Mouse (Mus musculus): ENCODE results near the gene Comtd1. TPM values are rescaled to one million over a fixed set of nuclear protein-coding genes. Genes with fewer than 3 reads are reported as not detected.

Gene Comtd1
- total RNA-seq, 2 experiments from 2014 or later: 54.8 to 83.5 TPM

DNA sequence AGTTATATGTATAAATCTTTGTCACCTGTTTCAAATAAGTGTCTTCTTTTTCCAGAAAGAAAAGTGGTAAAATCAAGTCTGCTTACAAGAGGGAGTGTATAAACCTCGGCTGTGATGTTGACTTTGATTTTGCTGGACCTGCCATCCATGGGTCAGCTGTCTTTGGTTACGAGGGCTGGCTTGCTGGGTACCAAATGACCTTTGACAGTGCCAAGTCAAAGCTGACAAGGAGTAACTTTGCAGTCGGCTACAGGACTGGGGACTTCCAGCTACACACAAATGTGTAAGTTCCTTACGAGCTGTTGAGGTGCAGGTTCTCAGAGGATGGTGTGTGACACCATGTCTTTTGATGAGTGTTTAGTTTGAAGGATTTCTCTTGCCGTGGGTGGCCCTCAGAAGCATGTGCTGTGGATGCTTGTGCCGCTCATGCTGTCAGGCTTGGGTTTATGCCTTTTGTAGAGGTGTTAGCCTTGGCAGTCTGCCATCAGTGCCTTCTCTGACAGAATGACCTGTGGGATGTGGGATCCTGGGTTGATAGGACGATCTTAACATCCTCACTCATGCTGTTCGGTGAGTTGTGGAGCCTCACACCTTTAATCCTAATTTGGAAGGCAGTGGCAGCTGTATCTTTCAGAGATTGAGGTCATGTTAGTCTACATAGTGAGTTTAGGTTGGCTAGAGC lies 10.3 kb downstream of the Comtd1 start:
- no peak for DNase-seq

DNA sequence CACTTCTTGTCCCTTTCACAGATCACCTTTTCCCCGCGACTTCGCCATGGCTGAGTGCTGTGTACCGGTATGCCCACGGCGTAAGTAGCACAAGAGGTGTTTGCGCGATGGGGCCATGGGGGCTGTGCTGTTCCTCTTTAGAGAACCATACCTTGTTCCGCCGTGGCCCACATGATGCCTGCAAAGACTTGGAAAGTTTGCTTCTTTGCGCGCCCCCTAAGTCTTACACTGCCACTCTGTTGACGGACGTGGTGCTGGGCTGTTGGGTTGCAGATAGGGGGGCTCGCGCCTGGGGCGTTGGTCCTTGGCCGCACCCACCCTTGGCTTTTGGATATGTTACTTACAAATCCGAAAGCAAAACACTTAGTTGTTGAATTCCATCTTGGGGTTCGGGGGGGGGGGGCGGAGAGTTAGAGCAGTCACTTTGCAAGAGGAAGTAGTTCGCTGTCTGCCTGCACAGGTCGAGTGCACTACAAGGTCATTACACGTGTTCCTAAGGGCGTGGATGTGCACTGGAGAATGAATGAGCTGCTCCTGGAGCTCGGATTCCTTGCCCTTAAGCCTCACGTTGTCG lies 16.9 kb downstream of the Comtd1 start:
- no peak for DNase-seq

DNA sequence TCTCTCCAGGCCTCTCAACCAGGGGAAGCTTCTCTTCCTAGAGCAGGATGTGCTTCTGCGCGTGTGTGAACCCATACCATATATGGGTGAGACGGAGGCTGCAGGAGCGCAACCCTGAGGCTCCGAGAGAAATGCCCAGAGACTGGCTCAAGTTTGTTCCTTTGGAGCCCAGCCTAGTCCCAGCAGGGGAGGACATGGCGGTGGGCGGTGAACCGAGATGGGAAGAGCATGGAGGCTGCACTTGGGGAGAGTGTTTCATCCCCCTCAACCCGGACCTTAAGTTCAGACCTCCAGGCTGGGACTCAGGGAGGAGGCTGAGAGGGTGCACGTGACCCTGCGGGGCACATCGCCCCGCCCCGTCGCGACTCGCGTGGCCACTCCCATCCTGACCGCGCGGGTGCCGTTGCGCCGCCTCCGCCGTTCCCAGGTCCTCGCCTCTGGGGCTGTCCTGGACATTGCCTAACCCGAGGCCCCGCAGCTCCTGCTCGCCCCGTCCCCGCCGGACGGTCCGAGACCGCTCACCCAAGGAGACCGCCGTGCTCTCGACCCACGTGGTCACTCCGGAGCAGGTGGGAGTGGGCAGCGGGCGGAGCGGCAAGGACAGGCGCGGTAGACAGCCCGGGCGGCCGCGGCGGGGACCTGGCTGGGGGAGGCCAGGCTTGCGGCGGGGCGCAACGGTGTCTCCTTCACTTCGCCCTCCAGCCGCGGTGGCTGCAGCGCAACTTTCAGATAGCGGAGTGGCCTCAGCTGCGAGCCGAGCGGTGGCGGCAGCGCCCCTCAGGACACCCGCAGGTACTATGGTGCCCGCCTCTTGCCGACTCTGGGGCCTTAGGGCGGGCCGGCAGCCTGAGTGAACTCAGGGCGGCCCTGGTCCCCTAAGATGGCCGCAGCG lies 17.7 kb downstream of the Comtd1 start:
- DNase-seq: peak; percentile 97 to 98

DNA sequence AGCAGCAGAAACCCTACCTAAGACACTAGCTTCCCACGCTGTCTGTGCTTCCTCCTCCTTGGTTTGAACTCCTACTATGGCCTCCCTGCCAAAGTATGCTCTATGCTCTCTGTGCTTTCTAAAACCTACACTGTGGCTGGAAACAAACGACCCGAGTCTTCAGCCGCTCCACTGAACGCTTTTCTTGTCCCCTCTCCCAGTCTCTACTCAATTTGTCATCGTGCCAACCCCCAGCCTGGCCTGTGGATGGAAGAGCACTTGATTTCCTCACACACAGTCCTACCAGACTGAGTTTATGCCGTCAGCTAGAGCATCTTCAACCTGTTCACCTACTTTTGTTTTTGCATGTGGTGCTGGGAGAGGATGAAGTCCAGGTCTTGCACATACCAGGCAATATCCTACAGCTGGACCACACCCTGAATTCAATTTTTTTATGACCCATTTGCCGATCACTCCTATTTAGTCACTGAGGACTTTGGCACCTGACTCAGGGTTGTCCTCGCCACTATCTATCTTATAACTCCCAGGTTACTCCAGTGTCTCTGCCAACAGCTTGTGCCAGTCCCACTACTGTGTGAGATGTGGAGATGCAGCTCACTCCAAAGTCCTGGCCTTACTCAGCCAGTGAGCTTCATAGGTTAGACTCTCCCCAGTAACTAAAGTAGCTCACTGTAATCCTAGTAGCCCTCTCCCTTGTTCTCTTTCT lies 22.8 kb downstream of the Comtd1 start:
- DNase-seq: no peak

DNA sequence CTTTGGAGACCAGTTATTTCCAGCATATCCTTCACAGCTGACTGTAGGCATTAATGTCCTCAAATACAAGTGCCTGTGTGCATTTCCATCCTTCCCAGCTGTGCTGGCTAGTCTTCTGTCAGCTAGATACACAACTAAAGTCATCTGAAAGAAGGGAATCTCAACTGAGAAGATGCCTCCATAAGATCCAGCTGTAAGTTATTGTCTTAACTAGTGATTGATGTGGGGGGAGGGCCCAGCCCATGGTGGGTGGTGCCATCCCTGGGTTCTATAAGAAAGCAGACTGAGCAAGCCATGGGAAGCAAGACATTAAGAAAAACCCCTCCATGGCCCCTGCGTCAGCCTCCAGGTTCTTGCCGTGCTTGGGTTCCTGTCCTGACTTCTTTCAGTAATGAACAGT lies 23.8 kb downstream of the Comtd1 start, which contains the start of gene Vdac2:
Vdac2 (plus strand) TSS at position 301 of the 400 bp plus-strand sequence.
- DNase-seq: no peak

DNA sequence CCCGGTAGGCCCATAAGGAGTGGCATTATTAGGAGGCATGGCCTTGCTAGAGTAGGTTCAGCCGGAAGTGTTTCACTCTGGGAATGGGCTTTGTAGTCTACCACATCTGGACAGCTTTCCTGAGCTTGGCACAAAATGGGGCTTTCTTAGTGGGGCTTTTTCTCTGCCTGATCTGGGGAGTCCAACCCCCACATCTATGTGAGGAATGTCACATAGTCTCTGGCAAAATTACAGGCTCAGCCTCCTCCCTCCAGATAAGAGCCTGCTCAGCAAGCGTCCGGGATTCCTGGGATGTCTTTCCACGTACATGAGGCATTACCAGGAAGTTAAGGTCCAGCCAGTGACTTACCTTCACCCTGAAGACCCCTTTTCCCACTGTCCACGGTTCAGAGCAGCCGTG lies 24.9 kb downstream of the Comtd1 start:
- DNase-seq: no peak

DNA sequence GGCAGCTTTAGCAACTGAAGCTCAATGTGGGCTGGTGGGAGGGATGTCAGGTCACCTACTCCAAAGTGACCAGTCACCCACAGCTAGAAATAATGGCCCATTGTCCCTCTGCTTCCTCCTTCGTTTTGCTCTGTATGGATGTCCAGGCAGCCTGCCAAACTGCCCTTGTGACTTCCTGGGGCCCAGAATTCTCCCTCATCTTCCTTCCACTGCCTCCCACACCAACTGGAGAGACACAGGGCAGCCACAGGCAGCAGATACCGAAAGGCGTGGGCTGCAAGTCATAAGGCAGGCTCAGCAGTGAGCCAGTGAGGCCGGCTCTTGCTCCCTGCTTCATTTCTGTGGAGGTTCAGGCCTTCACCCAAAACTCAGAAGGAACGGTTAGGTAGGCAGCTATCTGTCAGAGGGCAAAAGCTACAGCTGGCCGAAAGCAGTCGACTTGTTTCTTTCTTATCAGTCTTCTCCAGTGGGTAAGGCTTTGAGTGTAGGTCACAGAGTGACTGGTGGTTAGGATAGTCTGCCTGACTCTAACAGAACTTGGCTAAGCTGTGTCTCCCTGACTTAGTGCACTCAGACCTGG lies 25.9 kb downstream of the Comtd1 start:
- DNase-seq: peak; percentile 77 to 85

DNA sequence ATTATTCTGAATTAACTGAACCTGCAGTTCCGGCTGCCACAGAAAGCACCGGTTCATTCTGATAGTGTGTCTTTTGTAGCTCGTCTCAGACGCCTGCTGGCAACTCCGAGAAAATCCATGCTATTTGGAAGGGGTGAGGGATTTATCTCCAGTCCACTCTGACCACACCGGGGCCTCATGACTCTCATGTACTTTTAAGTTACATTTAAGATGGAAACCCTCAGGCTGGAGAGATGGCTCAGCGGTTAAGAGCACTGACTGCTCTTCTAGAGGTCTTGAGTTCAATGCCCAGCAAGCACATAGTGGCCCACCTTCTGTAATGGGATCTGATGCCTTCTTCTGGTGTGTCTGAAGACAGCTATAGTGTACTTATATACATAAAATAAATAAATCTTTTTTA lies 26.5 kb downstream of the Comtd1 start:
- DNase-seq: no peak

DNA sequence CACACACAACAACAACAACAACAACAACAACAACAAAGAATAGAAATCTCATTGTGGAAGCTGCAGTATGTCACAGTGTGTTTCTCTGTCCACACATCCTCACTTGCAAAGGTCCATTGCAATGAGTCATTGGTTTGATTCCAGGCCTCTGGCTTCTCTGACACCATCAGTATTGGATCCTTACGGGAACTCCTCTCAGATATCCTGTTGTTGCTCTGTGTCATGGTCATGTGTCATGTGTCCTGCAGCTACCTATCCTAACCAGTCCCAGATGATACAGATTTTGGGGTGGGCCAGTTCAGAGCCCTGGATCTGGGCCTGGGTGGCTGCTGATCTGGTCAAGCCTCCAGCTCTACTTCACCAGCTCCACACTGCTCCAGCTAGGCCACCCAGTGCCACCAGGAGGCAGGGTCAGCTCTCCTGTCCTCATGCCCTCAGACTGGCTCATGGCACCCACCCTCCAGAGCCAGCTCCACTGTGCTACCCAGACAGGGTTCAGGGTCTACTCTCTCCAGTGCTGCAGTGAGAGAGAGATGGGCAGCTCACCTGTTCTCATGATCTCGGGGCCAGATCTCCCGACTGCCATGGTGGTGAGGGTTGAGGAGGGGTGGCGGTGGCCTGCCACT lies 27.8 kb downstream of the Comtd1 start:
- no peak for DNase-seq

DNA sequence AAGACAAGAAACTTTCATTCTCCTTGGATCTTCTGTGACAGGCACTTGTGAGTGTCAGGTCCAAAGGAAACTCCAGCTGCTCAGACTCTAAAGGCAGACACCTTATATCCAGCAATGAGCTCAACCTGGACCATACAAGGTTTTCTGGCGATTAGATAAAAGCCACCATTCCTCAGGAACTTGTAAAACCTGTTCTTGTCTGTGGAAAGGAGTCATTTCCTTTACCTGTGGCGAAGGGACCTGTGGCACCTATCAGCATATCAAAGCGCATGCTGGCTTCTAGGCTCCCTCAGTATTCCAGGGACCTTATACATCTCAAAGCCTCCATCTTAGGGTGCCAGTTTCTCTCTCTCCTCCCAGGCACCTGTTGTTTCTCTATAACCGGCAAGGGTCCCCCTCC lies 31.3 kb downstream of the Comtd1 start:
- DNase-seq: no peak

DNA sequence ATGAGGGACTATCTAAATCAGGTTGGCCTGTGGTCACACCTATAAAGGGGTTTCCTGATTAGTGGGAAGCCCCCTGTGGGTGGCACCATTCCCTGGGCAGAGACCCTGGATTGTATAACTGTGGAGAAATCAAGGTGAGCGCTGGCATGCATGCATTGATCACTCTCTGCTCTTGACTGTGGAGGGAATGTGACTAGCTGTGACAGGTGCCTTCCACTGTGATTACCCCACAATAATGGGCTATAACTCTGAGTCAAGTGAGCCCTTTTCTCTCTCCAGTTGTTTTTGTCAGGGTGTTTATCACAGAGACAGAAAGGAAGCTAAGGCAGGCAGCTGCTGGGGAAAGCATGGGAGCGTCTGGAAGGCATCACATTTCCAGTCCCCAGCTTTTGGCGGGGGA lies 32.5 kb downstream of the Comtd1 start:
- DNase-seq: no peak

DNA sequence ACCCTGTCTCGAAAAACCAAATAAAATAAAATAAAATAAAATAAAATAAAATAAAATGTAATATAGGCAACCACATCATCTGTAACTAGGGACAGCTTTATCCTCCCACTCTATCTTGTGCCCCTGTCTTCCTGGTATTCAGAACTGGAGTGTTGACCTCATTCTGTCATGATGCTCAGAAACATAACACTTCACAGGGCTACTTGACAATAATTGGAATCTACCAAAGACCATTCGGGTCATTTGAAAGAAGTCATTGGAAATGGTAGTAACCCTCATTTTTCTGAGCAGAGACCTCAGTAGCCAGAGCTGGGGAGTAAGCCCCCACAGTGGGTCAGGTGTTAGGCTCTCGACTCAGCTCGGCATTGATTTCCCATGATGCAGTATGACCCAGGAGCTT lies 34.2 kb downstream of the Comtd1 start:
- DNase-seq: no peak

DNA sequence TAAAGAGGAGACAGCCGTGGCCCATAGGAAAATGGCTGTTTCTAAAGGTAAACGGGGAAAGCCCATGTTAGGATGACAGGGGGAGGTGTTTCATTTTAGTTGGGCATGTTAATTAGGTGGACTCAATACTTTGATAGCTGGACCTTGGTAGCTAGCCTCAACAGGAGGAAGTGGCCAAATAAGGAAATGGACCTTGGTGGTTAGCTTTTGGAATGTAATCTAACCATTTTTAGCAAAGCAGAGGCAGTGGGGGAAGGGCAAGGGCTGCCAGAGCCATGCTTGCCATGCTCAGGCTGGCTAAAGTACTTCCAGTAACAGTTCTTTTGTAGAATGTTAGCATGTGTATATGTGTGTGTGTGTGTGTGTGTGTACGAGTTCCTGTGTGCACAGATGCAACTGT lies 34.9 kb downstream of the Comtd1 start:
- DNase-seq: peak; percentile 64 to 76

DNA sequence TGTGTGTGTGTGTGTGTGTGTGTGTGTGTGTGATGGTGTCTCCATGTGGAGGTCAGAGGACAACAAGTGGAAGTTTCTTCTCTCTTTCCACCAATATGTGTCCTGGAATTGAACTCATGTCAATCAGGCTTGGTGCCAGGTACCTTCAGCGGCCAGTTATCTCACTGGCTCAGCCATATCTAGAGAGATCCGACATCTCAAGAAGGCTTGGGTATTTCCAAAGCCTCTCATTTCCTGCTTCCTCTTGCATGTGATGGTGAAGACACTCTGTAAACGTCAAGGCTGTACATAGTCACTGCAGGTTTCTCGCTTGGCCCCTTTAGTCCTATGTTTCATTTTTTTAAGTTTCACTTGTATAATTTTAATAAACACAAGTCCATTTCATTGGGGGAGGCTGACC lies 35.6 kb downstream of the Comtd1 start:
- DNase-seq: no peak

DNA sequence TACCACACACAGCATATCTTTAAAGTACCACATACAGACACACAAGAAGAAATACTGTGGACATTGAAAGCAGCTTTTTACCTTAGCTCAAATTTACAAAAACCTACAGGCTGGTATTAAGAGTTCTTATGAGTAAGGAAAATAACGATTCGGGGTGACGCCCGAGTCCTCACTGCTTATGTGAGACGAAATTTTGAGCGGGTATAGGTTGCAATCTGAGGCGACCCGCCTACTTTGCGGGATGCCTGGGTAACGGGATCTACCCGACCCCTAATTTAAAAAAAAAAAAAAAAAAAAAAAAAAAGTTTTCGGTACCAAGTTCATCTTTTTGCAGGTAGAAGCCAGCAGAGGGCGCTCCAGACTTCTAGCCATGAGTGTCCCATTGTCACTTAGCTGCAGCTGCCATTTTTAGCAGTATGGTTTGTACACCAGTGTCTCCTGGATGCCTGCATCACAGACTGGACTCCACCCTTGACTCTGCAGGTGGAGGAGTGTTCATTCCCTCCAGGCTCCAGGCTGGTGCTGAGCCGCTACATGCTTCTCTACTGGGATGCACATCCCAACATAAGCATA lies 36.1 kb downstream of the Comtd1 start:
- DNase-seq: peak; percentile 81 to 85

DNA sequence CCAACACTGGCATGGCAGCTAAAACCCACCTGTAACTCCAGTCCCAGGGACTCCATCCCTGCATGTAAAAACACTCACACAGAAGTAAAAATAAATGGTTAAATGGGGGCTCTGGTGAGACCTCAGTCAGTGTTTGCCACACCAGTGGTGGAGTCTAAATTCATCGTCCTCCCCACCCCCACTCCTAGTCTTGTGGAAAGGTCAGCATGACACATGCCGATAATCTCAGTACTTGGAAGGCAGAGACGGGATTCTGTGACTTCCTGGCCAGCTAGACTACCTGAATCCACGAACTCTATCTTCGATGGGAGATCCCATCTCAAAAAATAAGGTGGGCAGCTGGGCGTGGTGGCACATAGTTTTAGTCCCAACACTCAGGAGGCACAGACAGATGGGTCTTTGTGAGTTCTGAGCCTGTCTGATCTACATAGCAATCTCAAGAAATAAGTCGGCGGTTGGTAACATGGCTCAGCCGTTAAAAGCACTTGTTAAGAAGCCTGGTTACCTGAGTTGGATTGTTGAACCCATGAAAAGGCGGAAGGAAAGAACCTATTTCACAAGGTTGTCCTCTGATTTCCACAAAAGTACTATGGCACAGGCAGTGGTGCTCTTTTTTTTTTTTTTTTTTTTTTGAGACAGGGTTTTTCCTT lies 36.9 kb downstream of the Comtd1 start:
- DNase-seq: peak; percentile 19 to 50

DNA sequence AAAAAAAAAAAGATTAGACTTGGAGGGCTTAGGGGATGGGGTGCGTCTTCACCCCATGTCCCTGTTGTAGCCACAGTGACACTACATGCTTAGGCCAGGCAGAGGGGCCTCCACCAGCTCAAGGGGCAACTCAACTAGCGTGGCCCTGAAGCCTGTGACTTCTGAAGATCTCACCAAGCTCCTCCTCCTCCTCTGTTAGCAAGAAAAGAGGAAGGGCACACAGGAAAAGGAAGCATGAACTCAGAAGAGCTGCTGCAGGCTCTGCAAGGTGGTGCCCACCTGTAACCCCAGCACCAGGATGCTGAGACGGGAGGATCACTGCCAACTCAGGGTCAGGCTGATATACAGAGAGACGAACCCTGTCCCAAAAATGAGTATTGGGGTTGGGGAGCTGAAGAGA lies 37.5 kb downstream of the Comtd1 start:
- no peak for DNase-seq

DNA sequence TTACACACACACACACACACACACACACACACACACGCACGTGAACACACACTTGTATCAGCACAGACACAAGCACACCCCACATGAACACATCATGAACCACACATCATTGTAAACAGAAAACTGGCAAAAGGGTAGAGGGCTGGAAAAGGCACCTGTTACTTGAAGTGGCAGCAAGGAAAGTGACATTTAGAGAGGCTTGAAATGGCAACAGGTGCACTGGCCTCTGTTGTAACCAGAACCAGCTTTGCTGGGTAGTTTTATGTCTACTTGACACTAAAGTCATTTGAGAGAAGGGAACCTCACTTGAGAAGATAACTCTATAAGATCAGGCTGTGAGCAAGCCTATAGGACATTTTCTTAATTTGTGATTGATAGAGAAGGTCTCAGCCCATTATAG lies 39.4 kb downstream of the Comtd1 start:
- DNase-seq: no peak

DNA sequence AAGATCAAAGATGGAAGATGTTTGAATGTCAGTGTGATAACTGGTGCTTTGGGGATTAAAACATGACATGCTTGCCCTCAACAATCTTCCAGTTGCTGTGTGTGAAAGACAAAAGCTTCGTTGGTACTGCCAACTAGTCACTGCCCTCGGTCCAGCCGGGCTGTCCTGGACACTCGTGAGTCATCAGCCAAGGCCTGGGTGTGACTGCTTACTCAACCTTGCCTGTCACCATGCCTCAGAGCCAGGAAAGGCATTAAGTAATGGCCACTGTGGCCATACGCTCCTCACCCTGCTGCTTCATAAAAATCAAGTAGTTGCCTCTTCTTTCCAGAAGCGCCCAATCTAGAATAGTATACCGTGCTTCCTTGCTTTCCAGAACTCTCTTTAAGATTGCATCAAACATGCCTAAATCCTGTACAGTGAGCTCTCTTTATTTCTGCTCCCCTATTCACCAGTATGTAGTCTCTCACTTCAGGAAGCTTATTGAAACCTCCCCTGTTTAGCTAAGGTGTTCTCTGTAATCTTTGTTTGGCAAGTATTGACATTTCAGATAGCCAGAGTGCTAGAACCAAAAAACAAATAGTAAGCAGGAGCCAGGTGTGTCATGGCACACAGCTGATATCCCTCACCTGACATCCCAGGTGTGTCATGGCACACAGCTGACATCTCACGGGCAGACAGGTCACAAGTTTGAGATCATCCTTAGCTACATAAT lies 40.4 kb downstream of the Comtd1 start:
- peak; percentile 81 to 84 for DNase-seq

DNA sequence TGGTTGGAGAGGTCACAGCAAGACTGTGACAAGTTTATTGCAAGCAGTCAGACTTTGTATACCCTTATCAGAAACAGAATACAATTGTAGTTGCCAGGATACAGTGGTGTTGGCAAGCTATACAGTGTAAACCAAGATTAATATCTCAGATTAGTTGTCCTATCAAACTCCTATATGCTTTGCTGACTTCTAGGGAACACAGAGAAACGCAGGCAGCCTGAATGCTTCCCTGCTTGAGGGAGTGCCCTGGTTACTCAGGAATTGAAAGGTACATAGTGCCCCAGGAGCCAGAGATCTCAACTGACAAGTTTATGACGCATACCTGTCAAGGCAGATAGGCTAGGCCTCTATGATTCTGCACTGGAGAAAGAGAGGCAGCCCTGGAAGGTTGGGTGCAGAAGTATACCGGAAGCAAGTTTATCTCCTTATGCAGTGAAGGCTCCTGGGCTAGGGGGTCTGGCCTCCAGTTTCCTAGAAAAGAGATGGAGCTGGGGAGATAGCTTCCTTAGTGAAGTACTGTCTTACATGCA lies 42.1 kb downstream of the Comtd1 start:
- no peak for DNase-seq

Measured in adrenal gland, postnatal 36 days (tissue).